Mouse (Mus musculus) kidney, postnatal 25 days (tissue): ENCODE measurements around the gene Atp13a3.
"Not testable (repeated sequence)": the region's sequence is repeated elsewhere in the genome, so short reads cannot be mapped to it uniquely, and the experiment has no call there.

Source experiments
- DNase-seq, 2 experiments: peaks; one replicate each; pipeline ENCODE4 v3.0.0; 2021; ENCODE audit warnings: mixed read lengths in 2 of 2

Atp13a3 gene

GRCm38 (mm10) chr16:30405925-30406670 lies at the start of gene Atp13a3:
Gene Atp13a3, minus strand, starts transcription at chr16:30405975.
- no peak for DNase-seq

GRCm38 (mm10) chr16:30453213-30453975 lies 47.6 kb upstream of the Atp13a3 start:
- no peak for DNase-seq

- not testable (repeated sequence) for DNase-seq
These were observed 45.4 kb upstream of the Atp13a3 start for GRCm38 (mm10) chr16:30451174-30451573.

- DNase-seq = no peak
These were observed 43.2 kb upstream of the Atp13a3 start for GRCm38 (mm10) chr16:30449017-30449416.

GRCm38 (mm10) chr16:30448169-30448568 lies 42.4 kb upstream of the Atp13a3 start:
- no peak for DNase-seq

- no peak for DNase-seq
These were observed 41.9 kb upstream of the Atp13a3 start for GRCm38 (mm10) chr16:30447642-30448041.

GRCm38 (mm10) chr16:30443411-30443810 lies 37.6 kb upstream of the Atp13a3 start:
- DNase-seq = peak; percentile 36 to 58

GRCm38 (mm10) chr16:30442451-30442850 lies 36.7 kb upstream of the Atp13a3 start:
- no peak for DNase-seq

GRCm38 (mm10) chr16:30441409-30441808 lies 35.6 kb upstream of the Atp13a3 start:
- DNase-seq = peak; percentile 61 to 78

GRCm38 (mm10) chr16:30439841-30440240 lies 34.1 kb upstream of the Atp13a3 start:
- DNase-seq = no peak

- no peak for DNase-seq
These were observed 33.6 kb upstream of the Atp13a3 start for GRCm38 (mm10) chr16:30439411-30439810.

- no peak for DNase-seq
These were observed 30.5 kb upstream of the Atp13a3 start for GRCm38 (mm10) chr16:30436276-30436675.

- peak; percentile 23 to 43 for DNase-seq
These were observed 29.6 kb upstream of the Atp13a3 start for GRCm38 (mm10) chr16:30435393-30435792.

GRCm38 (mm10) chr16:30433148-30433547 lies 27.4 kb upstream of the Atp13a3 start:
- DNase-seq = no peak

- DNase-seq = no peak
These were observed 26.3 kb upstream of the Atp13a3 start for GRCm38 (mm10) chr16:30432111-30432510.

GRCm38 (mm10) chr16:30430512-30431088 lies 24.8 kb upstream of the Atp13a3 start:
- no peak for DNase-seq

- DNase-seq = no peak
These were observed 23.0 kb upstream of the Atp13a3 start for GRCm38 (mm10) chr16:30428753-30429260.

GRCm38 (mm10) chr16:30427466-30427865 lies 21.7 kb upstream of the Atp13a3 start:
- DNase-seq = no peak

GRCm38 (mm10) chr16:30427003-30427402 lies 21.2 kb upstream of the Atp13a3 start:
- DNase-seq = no peak

GRCm38 (mm10) chr16:30425980-30426379 lies 20.2 kb upstream of the Atp13a3 start:
- no peak for DNase-seq

GRCm38 (mm10) chr16:30424053-30424452 lies 18.3 kb upstream of the Atp13a3 start:
- DNase-seq = no peak

- no peak for DNase-seq
These were observed 10.9 kb upstream of the Atp13a3 start for GRCm38 (mm10) chr16:30416707-30417106.

GRCm38 (mm10) chr16:30416284-30416683 lies 10.5 kb upstream of the Atp13a3 start:
- peak; percentile 33 to 38 for DNase-seq
